Mouse (Mus musculus): ENCODE results near the gene Gpn2. TPM values are rescaled to one million over a fixed set of nuclear protein-coding genes. Genes with fewer than 3 reads are reported as not detected.
A peak's percentile ranks its signal among the peaks of the same experiment; 100 is the strongest.

Gene Gpn2
- polyA plus RNA-seq, 1 experiment: 22.2 TPM

DNA sequence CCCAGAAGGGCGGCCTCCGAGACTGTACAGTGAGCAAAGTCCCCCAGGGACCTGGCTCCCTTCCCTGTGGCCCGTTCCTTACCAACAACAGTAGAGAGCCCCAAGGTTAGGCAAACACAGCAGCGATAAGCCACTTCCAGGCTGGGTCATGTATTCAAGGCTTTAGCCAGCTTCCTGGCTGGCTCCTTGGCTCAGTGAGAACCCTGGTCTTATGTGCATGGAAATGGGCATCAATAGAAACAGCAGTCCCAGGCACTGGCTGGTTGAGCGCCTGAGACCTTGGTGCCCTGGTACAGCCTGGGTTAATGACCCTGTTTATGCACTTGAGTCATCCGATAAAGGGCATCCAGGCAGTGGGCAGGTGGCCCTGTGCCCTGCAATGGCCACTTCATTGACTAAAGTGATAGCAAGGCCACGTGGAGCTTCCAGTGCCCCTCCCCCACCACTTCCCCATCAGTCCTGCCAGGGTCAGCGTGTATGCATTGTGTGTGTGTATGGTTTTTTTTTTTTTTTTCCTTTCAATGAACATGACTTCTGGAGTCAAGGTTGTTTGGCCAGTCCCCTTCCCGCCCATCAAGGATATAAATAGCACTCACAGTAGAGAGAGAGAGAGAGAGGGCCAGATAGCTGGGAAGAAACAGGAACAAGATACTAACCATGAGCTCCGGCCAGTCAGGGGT, 31.3 kb upstream of the Gpn2 start, which contains the start of gene Nr0b2:
Gene Nr0b2, plus strand, starts transcription at position 609 of the 680 bp plus-strand sequence.
- Histone ChIP-seq H3K27me3 (ENCODE audit: control insufficient read depth, insufficient read depth, low read length, poor library complexity, severe bottlenecking) (no peaks in the 10 kb centered on the region), H3K27ac (ENCODE audit: insufficient read depth, low read length) (no peak within 1 kb of the TSS), H3K36me3 (ENCODE audit: control insufficient read depth, insufficient read depth, low read length, poor library complexity, severe bottlenecking) (no peaks in the 10 kb centered on the region), H3K9ac (ENCODE audit: low read depth, poor library complexity, severe bottlenecking) (peak within 1 kb of the TSS; percentile 12; the same call in 1 of the 2 replicates), H3K9me3 (replicated peaks; ENCODE audit: control insufficient read depth, insufficient read depth, low read length, poor library complexity, severe bottlenecking) (no peaks in the 10 kb centered on the region), H3K4me3 (ENCODE audit: low read depth, low read length) (peak within 1 kb of the TSS; percentile 16), H3K4me1 (ENCODE audit: control insufficient read depth, insufficient read depth, low read length) (no peaks in the 10 kb centered on the region)
- TF ChIP-seq EP300 (IDR thresholded peaks at IDR 0.05; ENCODE audit: insufficient read depth, low read depth, low read length) (no peak), POLR2A (IDR thresholded peaks at IDR 0.05; ENCODE audit: insufficient read depth, low read length) (no peak)

GRCm38 (mm10) chr4:133553448-133554330, 30.5 kb upstream of the Gpn2 start:
- H3K9me3 ChIP-seq (replicated peaks; ENCODE audit: control insufficient read depth, insufficient read depth, low read length, poor library complexity, severe bottlenecking): no peaks in the 10 kb centered on the region
- H3K4me1 ChIP-seq (ENCODE audit: control insufficient read depth, insufficient read depth, low read length): no peaks in the 10 kb centered on the region
- H3K27me3 ChIP-seq (ENCODE audit: control insufficient read depth, insufficient read depth, low read length, poor library complexity, severe bottlenecking): no peaks in the 10 kb centered on the region
- H3K36me3 ChIP-seq (ENCODE audit: control insufficient read depth, insufficient read depth, low read length, poor library complexity, severe bottlenecking): no peaks in the 10 kb centered on the region
- H3K4me3 ChIP-seq (ENCODE audit: low read depth, low read length): peak overlapping the region; percentile 16
- TF ChIP-seq POLR2A (IDR thresholded peaks at IDR 0.05; ENCODE audit: insufficient read depth, low read length) (no peak), EP300 (IDR thresholded peaks at IDR 0.05; ENCODE audit: insufficient read depth, low read depth, low read length) (no peak), CTCF (IDR thresholded peaks at IDR 0.05; ENCODE audit: low read depth, low read length) (no peak)
- peak overlapping the region; percentile 12; the same call in 1 of the 2 replicates for H3K9ac ChIP-seq (ENCODE audit: low read depth, poor library complexity, severe bottlenecking)
- no peak overlapping the region for H3K27ac ChIP-seq (ENCODE audit: insufficient read depth, low read length)

GRCm38 (mm10) chr4:133557041-133557717, 27.0 kb upstream of the Gpn2 start:
- Histone ChIP-seq H3K9ac (ENCODE audit: low read depth, poor library complexity, severe bottlenecking) (no peak overlapping the region), H3K4me3 (ENCODE audit: low read depth, low read length) (no peak overlapping the region), H3K27me3 (ENCODE audit: control insufficient read depth, insufficient read depth, low read length, poor library complexity, severe bottlenecking) (no peaks in the 10 kb centered on the region), H3K36me3 (ENCODE audit: control insufficient read depth, insufficient read depth, low read length, poor library complexity, severe bottlenecking) (no peaks in the 10 kb centered on the region), H3K27ac (ENCODE audit: insufficient read depth, low read length) (no peak overlapping the region), H3K9me3 (replicated peaks; ENCODE audit: control insufficient read depth, insufficient read depth, low read length, poor library complexity, severe bottlenecking) (no peaks in the 10 kb centered on the region), H3K4me1 (ENCODE audit: control insufficient read depth, insufficient read depth, low read length) (no peaks in the 10 kb centered on the region)
- TF ChIP-seq EP300 (IDR thresholded peaks at IDR 0.05; ENCODE audit: insufficient read depth, low read depth, low read length): no peak
- TF ChIP-seq CTCF (IDR thresholded peaks at IDR 0.05; ENCODE audit: low read depth, low read length): no peak
- TF ChIP-seq POLR2A (IDR thresholded peaks at IDR 0.05; ENCODE audit: insufficient read depth, low read length): no peak

- Histone ChIP-seq H3K27ac (ENCODE audit: insufficient read depth, low read length) (no peak overlapping the region), H3K27me3 (ENCODE audit: control insufficient read depth, insufficient read depth, low read length, poor library complexity, severe bottlenecking) (no peaks in the 10 kb centered on the region), H3K4me3 (ENCODE audit: low read depth, low read length) (no peak overlapping the region), H3K9ac (ENCODE audit: low read depth, poor library complexity, severe bottlenecking) (no peak overlapping the region), H3K9me3 (replicated peaks; ENCODE audit: control insufficient read depth, insufficient read depth, low read length, poor library complexity, severe bottlenecking) (no peaks in the 10 kb centered on the region), H3K36me3 (ENCODE audit: control insufficient read depth, insufficient read depth, low read length, poor library complexity, severe bottlenecking) (no peaks in the 10 kb centered on the region), H3K4me1 (ENCODE audit: control insufficient read depth, insufficient read depth, low read length) (peaks cover 2% of the 10 kb centered on the region)
- no peak for TF ChIP-seq EP300 (IDR thresholded peaks at IDR 0.05; ENCODE audit: insufficient read depth, low read depth, low read length)
- TF ChIP-seq POLR2A (IDR thresholded peaks at IDR 0.05; ENCODE audit: insufficient read depth, low read length): no peak
- TF ChIP-seq CTCF (IDR thresholded peaks at IDR 0.05; ENCODE audit: low read depth, low read length): no peak
Measured at GRCm38 (mm10) chr4:133559846-133560245, 24.3 kb upstream of the Gpn2 start.

DNA sequence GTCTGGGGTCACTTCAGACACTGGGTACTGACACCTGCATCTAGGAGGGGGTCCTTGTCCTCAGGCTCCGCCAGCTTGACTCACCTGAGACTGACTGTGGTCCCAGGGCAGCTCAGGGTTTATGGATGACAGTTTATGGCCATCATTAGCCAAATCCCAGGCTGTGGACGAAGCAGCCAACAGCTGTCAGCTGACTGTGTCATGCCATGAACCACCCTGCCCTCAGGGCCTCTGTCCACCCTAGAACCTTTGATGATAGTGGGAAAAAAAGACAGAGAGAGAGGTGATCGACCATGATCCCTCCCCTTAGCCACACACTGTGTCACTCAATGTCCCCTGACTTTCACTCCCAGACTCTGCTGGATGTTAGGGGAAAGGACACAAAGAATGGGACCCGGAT, 22.5 kb upstream of the Gpn2 start:
- TF ChIP-seq CTCF (IDR thresholded peaks at IDR 0.05; ENCODE audit: low read depth, low read length) (no peak), EP300 (IDR thresholded peaks at IDR 0.05; ENCODE audit: insufficient read depth, low read depth, low read length) (no peak)
- Histone ChIP-seq H3K4me3 (ENCODE audit: low read depth, low read length) (no peak overlapping the region), H3K27me3 (ENCODE audit: control insufficient read depth, insufficient read depth, low read length, poor library complexity, severe bottlenecking) (no peaks in the 10 kb centered on the region), H3K4me1 (ENCODE audit: control insufficient read depth, insufficient read depth, low read length) (peaks cover 2% of the 10 kb centered on the region), H3K9me3 (replicated peaks; ENCODE audit: control insufficient read depth, insufficient read depth, low read length, poor library complexity, severe bottlenecking) (no peaks in the 10 kb centered on the region), H3K9ac (ENCODE audit: low read depth, poor library complexity, severe bottlenecking) (no peak overlapping the region), H3K36me3 (ENCODE audit: control insufficient read depth, insufficient read depth, low read length, poor library complexity, severe bottlenecking) (no peaks in the 10 kb centered on the region), H3K27ac (ENCODE audit: insufficient read depth, low read length) (no peak overlapping the region)

All from ES-Bruce4 (cell line).